Mouse (Mus musculus): Measurements from ENCODE around the gene Gpr183. TPM values are rescaled to one million over a fixed set of nuclear protein-coding genes. Genes with fewer than 3 reads are reported as not detected.

Gene Gpr183
- polyA plus RNA-seq, 1 experiment from 2014 or later = 1.5 TPM

DNA sequence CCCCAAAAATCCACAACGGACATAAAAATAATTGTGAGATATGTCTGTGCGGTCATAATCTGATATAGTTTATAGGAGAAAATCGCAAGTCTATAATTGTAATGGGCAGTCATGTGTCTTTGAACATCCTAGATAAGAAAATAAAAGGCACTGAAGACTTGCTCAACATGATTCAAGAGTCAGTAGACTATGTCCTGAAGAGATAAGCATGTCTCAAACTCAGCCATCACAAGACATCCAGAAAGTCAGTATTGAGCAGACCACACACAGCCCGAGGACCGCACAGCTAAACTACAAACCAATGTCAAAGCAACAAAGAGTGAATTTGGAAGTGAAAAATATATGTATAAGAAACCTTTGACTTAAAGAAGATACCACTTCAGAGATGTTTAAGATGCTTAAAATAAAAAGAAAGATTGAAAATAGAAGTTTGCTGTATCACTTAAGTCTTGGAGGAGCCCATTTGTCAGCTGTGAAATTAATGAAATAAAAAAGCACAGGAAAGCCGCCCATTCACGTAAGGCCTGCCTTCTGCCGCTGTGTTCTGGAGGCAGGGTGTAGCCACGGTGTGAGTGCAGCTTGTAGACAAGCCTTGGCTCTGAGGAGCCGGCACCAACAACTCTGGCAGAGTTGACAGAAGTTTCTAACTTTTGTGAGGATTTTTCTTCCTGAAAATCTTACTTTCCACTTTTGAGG lies 7.7 kb downstream of the Gpr183 start:
- no peak overlapping the region for H3K9ac ChIP-seq (ENCODE audit: low read depth, low read length)
- no peaks in the 10 kb centered on the region for H3K9me3 ChIP-seq (ENCODE audit: control insufficient read depth)
- H3K4me1 ChIP-seq (replicated peaks; ENCODE audit: control insufficient read depth, insufficient read depth, low read length) = no peaks in the 10 kb centered on the region
- 79% methylated on average over 10 of the region's 10 CpGs for WGBS
- no peak overlapping the region for H3K4me2 ChIP-seq (replicated peaks; ENCODE audit: low read depth)
- H3K27ac ChIP-seq (ENCODE audit: low read depth, low read length) = no peak overlapping the region
- no peak overlapping the region for H3K4me3 ChIP-seq (ENCODE audit: low read depth, low read length)
- no peaks in the 10 kb centered on the region for H3K36me3 ChIP-seq (ENCODE audit: control insufficient read depth, insufficient read depth)
- ATAC-seq = no peak
- TF ChIP-seq CTCF (IDR thresholded peaks at IDR 0.05; ENCODE audit: low read depth) = no peak
- H3K27me3 ChIP-seq (replicated peaks; ENCODE audit: control insufficient read depth, insufficient read depth, low read length) = no peaks in the 10 kb centered on the region

GRCm38 (mm10) chr14:121956291-121956690 lies 8.7 kb downstream of the Gpr183 start:
- no peak for ATAC-seq

GRCm38 (mm10) chr14:121955176-121955795 lies 9.7 kb downstream of the Gpr183 start:
- Histone ChIP-seq H3K9ac (ENCODE audit: low read depth, low read length) (no peak overlapping the region), H3K4me1 (replicated peaks; ENCODE audit: control insufficient read depth, insufficient read depth, low read length) (no peaks in the 10 kb centered on the region), H3K27me3 (replicated peaks; ENCODE audit: control insufficient read depth, insufficient read depth, low read length) (no peaks in the 10 kb centered on the region), H3K4me2 (replicated peaks; ENCODE audit: low read depth) (no peak overlapping the region), H3K9me3 (ENCODE audit: control insufficient read depth) (no peaks in the 10 kb centered on the region), H3K27ac (ENCODE audit: low read depth, low read length) (no peak overlapping the region), H3K36me3 (ENCODE audit: control insufficient read depth, insufficient read depth) (no peaks in the 10 kb centered on the region), H3K4me3 (ENCODE audit: low read depth, low read length) (no peak overlapping the region)
- TF ChIP-seq CTCF (IDR thresholded peaks at IDR 0.05; ENCODE audit: low read depth) = no peak
- ATAC-seq = no peak
- WGBS = 68% methylated on average over 5 of the region's 5 CpGs

More at GRCm38 (mm10) chr14:121956291-121956690, 8.7 kb downstream of the Gpr183 start:
- no peak for TF ChIP-seq CTCF (IDR thresholded peaks at IDR 0.05; ENCODE audit: low read depth)
- H3K27me3 ChIP-seq (replicated peaks; ENCODE audit: control insufficient read depth, insufficient read depth, low read length) = no peaks in the 10 kb centered on the region
- H3K9ac ChIP-seq (ENCODE audit: low read depth, low read length) = no peak overlapping the region
- no peak overlapping the region for H3K4me2 ChIP-seq (replicated peaks; ENCODE audit: low read depth)
- H3K36me3 ChIP-seq (ENCODE audit: control insufficient read depth, insufficient read depth) = no peaks in the 10 kb centered on the region
- H3K4me1 ChIP-seq (replicated peaks; ENCODE audit: control insufficient read depth, insufficient read depth, low read length) = no peaks in the 10 kb centered on the region
- H3K4me3 ChIP-seq (ENCODE audit: low read depth, low read length) = no peak overlapping the region
- no peak overlapping the region for H3K27ac ChIP-seq (ENCODE audit: low read depth, low read length)
- H3K9me3 ChIP-seq (ENCODE audit: control insufficient read depth) = no peaks in the 10 kb centered on the region
- WGBS = 88% methylated on average over 5 of the region's 5 CpGs

GRCm38 (mm10) chr14:121954608-121955007 lies 10.4 kb downstream of the Gpr183 start:
- Histone ChIP-seq H3K27ac (ENCODE audit: low read depth, low read length) (no peak overlapping the region), H3K9ac (ENCODE audit: low read depth, low read length) (no peak overlapping the region), H3K36me3 (ENCODE audit: control insufficient read depth, insufficient read depth) (no peaks in the 10 kb centered on the region), H3K9me3 (ENCODE audit: control insufficient read depth) (no peaks in the 10 kb centered on the region), H3K27me3 (replicated peaks; ENCODE audit: control insufficient read depth, insufficient read depth, low read length) (no peaks in the 10 kb centered on the region), H3K4me3 (ENCODE audit: low read depth, low read length) (no peak overlapping the region), H3K4me1 (replicated peaks; ENCODE audit: control insufficient read depth, insufficient read depth, low read length) (no peaks in the 10 kb centered on the region), H3K4me2 (replicated peaks; ENCODE audit: low read depth) (no peak overlapping the region)
- WGBS = 94% methylated on average over 12 of the region's 12 CpGs
- no peak for TF ChIP-seq CTCF (IDR thresholded peaks at IDR 0.05; ENCODE audit: low read depth)
- no peak for ATAC-seq

- Histone ChIP-seq H3K4me1 (replicated peaks; ENCODE audit: control insufficient read depth, insufficient read depth, low read length) (no peaks in the 10 kb centered on the region), H3K9me3 (ENCODE audit: control insufficient read depth) (no peaks in the 10 kb centered on the region), H3K27ac (ENCODE audit: low read depth, low read length) (no peak overlapping the region), H3K4me2 (replicated peaks; ENCODE audit: low read depth) (no peak overlapping the region), H3K9ac (ENCODE audit: low read depth, low read length) (no peak overlapping the region), H3K4me3 (ENCODE audit: low read depth, low read length) (no peak overlapping the region), H3K27me3 (replicated peaks; ENCODE audit: control insufficient read depth, insufficient read depth, low read length) (no peaks in the 10 kb centered on the region), H3K36me3 (ENCODE audit: control insufficient read depth, insufficient read depth) (no peaks in the 10 kb centered on the region)
- no peak for TF ChIP-seq CTCF (IDR thresholded peaks at IDR 0.05; ENCODE audit: low read depth)
- no peak for ATAC-seq
- WGBS = 94% methylated on average over 11 of the region's 11 CpGs
Observed at GRCm38 (mm10) chr14:121954129-121954528, 10.9 kb downstream of the Gpr183 start.

- H3K4me2 ChIP-seq (replicated peaks; ENCODE audit: low read depth) = no peak overlapping the region
- H3K27me3 ChIP-seq (replicated peaks; ENCODE audit: control insufficient read depth, insufficient read depth, low read length) = no peaks in the 10 kb centered on the region
- H3K4me3 ChIP-seq (ENCODE audit: low read depth, low read length) = no peak overlapping the region
- no peak for TF ChIP-seq CTCF (IDR thresholded peaks at IDR 0.05; ENCODE audit: low read depth)
- H3K27ac ChIP-seq (ENCODE audit: low read depth, low read length) = no peak overlapping the region
- H3K4me1 ChIP-seq (replicated peaks; ENCODE audit: control insufficient read depth, insufficient read depth, low read length) = no peaks in the 10 kb centered on the region
- no peaks in the 10 kb centered on the region for H3K9me3 ChIP-seq (ENCODE audit: control insufficient read depth)
- no peak overlapping the region for H3K9ac ChIP-seq (ENCODE audit: low read depth, low read length)
- no peak for ATAC-seq
- 91% methylated on average over 5 of the region's 5 CpGs for WGBS
- no peaks in the 10 kb centered on the region for H3K36me3 ChIP-seq (ENCODE audit: control insufficient read depth, insufficient read depth)
Observed at GRCm38 (mm10) chr14:121952046-121952400, 13.0 kb downstream of the Gpr183 start.

All from intestine, postnatal 0 days (tissue).